Mouse (Mus musculus): ENCODE data around the gene Svep1. TPM values are rescaled to one million over a fixed set of nuclear protein-coding genes. Genes with fewer than 3 reads are reported as not detected.

Svep1 gene
- polyA plus RNA-seq, 1 experiment from 2014 or later = 0.22 TPM

GRCm38 (mm10) chr4:58168366-58168765 lies 38.3 kb downstream of the Svep1 start:
- Histone ChIP-seq H3K4me2 (no peak overlapping the region), H3K9me3 (replicated peaks) (no peaks in the 10 kb centered on the region), H3K4me1 (no peaks in the 10 kb centered on the region), H3K9ac (no peak overlapping the region), H3K36me3 (ENCODE audit: poor library complexity, severe bottlenecking) (no peaks in the 10 kb centered on the region), H3K27me3 (no peaks in the 10 kb centered on the region), H3K4me3 (no peak overlapping the region), H3K27ac (no peak overlapping the region)
- no peak for ATAC-seq
- WGBS = 89% methylated on average over 5 of the region's 5 CpGs

GRCm38 (mm10) chr4:58165711-58166110 lies 40.9 kb downstream of the Svep1 start:
- Histone ChIP-seq H3K9ac (no peak overlapping the region), H3K27ac (no peak overlapping the region), H3K4me1 (no peaks in the 10 kb centered on the region), H3K4me3 (no peak overlapping the region), H3K36me3 (ENCODE audit: poor library complexity, severe bottlenecking) (no peaks in the 10 kb centered on the region), H3K4me2 (no peak overlapping the region), H3K9me3 (replicated peaks) (no peaks in the 10 kb centered on the region), H3K27me3 (no peaks in the 10 kb centered on the region)
- no peak for ATAC-seq
- WGBS = 85% methylated on average over 7 of the region's 7 CpGs

GRCm38 (mm10) chr4:58161901-58162300 lies 44.8 kb downstream of the Svep1 start:
- Histone ChIP-seq H3K27me3 (no peaks in the 10 kb centered on the region), H3K4me3 (no peak overlapping the region), H3K27ac (no peak overlapping the region), H3K36me3 (ENCODE audit: poor library complexity, severe bottlenecking) (no peaks in the 10 kb centered on the region), H3K4me1 (no peaks in the 10 kb centered on the region), H3K9ac (no peak overlapping the region), H3K9me3 (replicated peaks) (no peaks in the 10 kb centered on the region), H3K4me2 (no peak overlapping the region)
- no peak for ATAC-seq
- WGBS = 76% methylated on average over 2 of the region's 2 CpGs

GRCm38 (mm10) chr4:58159564-58159963 lies 47.1 kb downstream of the Svep1 start:
- H3K27ac ChIP-seq = no peak overlapping the region
- H3K9ac ChIP-seq = no peak overlapping the region
- H3K36me3 ChIP-seq (ENCODE audit: poor library complexity, severe bottlenecking) = no peaks in the 10 kb centered on the region
- WGBS = 69% methylated on average over 1 of the region's 1 CpGs
- no peaks in the 10 kb centered on the region for H3K9me3 ChIP-seq (replicated peaks)
- H3K4me3 ChIP-seq = no peak overlapping the region
- no peaks in the 10 kb centered on the region for H3K4me1 ChIP-seq
- H3K27me3 ChIP-seq = no peaks in the 10 kb centered on the region
- no peak overlapping the region for H3K4me2 ChIP-seq
- no peak for ATAC-seq

GRCm38 (mm10) chr4:58150301-58150700 lies 56.4 kb downstream of the Svep1 start:
- Histone ChIP-seq H3K36me3 (ENCODE audit: poor library complexity, severe bottlenecking) (no peaks in the 10 kb centered on the region), H3K4me2 (no peak overlapping the region), H3K27ac (no peak overlapping the region), H3K27me3 (no peaks in the 10 kb centered on the region), H3K9me3 (replicated peaks) (0 out of 2 replicates have a peak, but pooled peaks cover 4% of the 10 kb centered on the region), H3K4me1 (no peaks in the 10 kb centered on the region), H3K9ac (no peak overlapping the region), H3K4me3 (no peak overlapping the region)
- 54% methylated on average over 3 of the region's 3 CpGs for WGBS
- no peak for ATAC-seq

GRCm38 (mm10) chr4:58149186-58149585 lies 57.5 kb downstream of the Svep1 start:
- no peaks in the 10 kb centered on the region for H3K36me3 ChIP-seq (ENCODE audit: poor library complexity, severe bottlenecking)
- H3K27ac ChIP-seq = no peak overlapping the region
- H3K9me3 ChIP-seq (replicated peaks) = 0 out of 2 replicates have a peak, but pooled peaks cover 4% of the 10 kb centered on the region
- H3K9ac ChIP-seq = no peak overlapping the region
- no peak for ATAC-seq
- H3K4me2 ChIP-seq = no peak overlapping the region
- no peaks in the 10 kb centered on the region for H3K4me1 ChIP-seq
- no peak overlapping the region for H3K4me3 ChIP-seq
- no peaks in the 10 kb centered on the region for H3K27me3 ChIP-seq
- WGBS = 83% methylated on average over 1 of the region's 1 CpGs

- Histone ChIP-seq H3K36me3 (ENCODE audit: poor library complexity, severe bottlenecking) (no peaks in the 10 kb centered on the region), H3K9me3 (replicated peaks) (0 out of 2 replicates have a peak, but pooled peaks cover 4% of the 10 kb centered on the region), H3K9ac (no peak overlapping the region), H3K27me3 (no peaks in the 10 kb centered on the region), H3K4me2 (no peak overlapping the region), H3K27ac (no peak overlapping the region), H3K4me3 (no peak overlapping the region), H3K4me1 (no peaks in the 10 kb centered on the region)
- ATAC-seq = no peak
Observed at GRCm38 (mm10) chr4:58148547-58148946, 58.1 kb downstream of the Svep1 start.

- H3K36me3 ChIP-seq (ENCODE audit: poor library complexity, severe bottlenecking) = no peaks in the 10 kb centered on the region
- H3K4me1 ChIP-seq = no peaks in the 10 kb centered on the region
- H3K4me3 ChIP-seq = no peak overlapping the region
- 0 out of 2 replicates have a peak, but pooled peaks cover 4% of the 10 kb centered on the region for H3K9me3 ChIP-seq (replicated peaks)
- WGBS = 94% methylated on average over 2 of the region's 2 CpGs
- H3K4me2 ChIP-seq = no peak overlapping the region
- no peak overlapping the region for H3K9ac ChIP-seq
- 0 out of 2 replicates have a peak, but pooled peaks cover 2% of the 10 kb centered on the region for H3K27me3 ChIP-seq
- ATAC-seq = no peak
- H3K27ac ChIP-seq = no peak overlapping the region
Observed at GRCm38 (mm10) chr4:58146676-58147075, 60.0 kb downstream of the Svep1 start.

- ATAC-seq = no peak
- H3K36me3 ChIP-seq (ENCODE audit: poor library complexity, severe bottlenecking) = no peaks in the 10 kb centered on the region
- no peak overlapping the region for H3K9ac ChIP-seq
- 83% methylated on average over 8 of the region's 8 CpGs for WGBS
- no peak overlapping the region for H3K4me3 ChIP-seq
- no peak overlapping the region for H3K4me2 ChIP-seq
- H3K9me3 ChIP-seq (replicated peaks) = no peaks in the 10 kb centered on the region
- peaks cover 26% of the 10 kb centered on the region for H3K27me3 ChIP-seq
- H3K27ac ChIP-seq = no peak overlapping the region
- 0 out of 2 replicates have a peak, but pooled peaks cover 4% of the 10 kb centered on the region for H3K4me1 ChIP-seq
Observed at GRCm38 (mm10) chr4:58139764-58140556, 66.7 kb downstream of the Svep1 start.

GRCm38 (mm10) chr4:58139241-58139640 lies 67.4 kb downstream of the Svep1 start:
- no peaks in the 10 kb centered on the region for H3K9me3 ChIP-seq (replicated peaks)
- no peak overlapping the region for H3K9ac ChIP-seq
- H3K4me3 ChIP-seq = no peak overlapping the region
- 32% methylated on average over 6 of the region's 6 CpGs for WGBS
- peaks cover 28% of the 10 kb centered on the region for H3K27me3 ChIP-seq
- H3K4me2 ChIP-seq = no peak overlapping the region
- H3K27ac ChIP-seq = no peak overlapping the region
- ATAC-seq = no peak
- H3K4me1 ChIP-seq = peaks cover 4% of the 10 kb centered on the region; the same call in 1 of the 2 replicates
- H3K36me3 ChIP-seq (ENCODE audit: poor library complexity, severe bottlenecking) = no peaks in the 10 kb centered on the region

- Histone ChIP-seq H3K4me3 (no peak overlapping the region), H3K9me3 (replicated peaks) (no peaks in the 10 kb centered on the region), H3K4me2 (no peak overlapping the region), H3K4me1 (no peaks in the 10 kb centered on the region; the same call in 1 of the 2 replicates), H3K36me3 (ENCODE audit: poor library complexity, severe bottlenecking) (no peaks in the 10 kb centered on the region), H3K27ac (no peak overlapping the region), H3K9ac (no peak overlapping the region), H3K27me3 (peaks cover 45% of the 10 kb centered on the region)
- ATAC-seq = 0 out of 2 replicates have a peak, but pooled peaks have one; percentile 36
- 20% methylated on average over 1 of the region's 1 CpGs for WGBS
Observed at GRCm38 (mm10) chr4:58133610-58134309, 72.9 kb downstream of the Svep1 start.

GRCm38 (mm10) chr4:58129844-58130243 lies 76.8 kb downstream of the Svep1 start:
- Histone ChIP-seq H3K27me3 (peaks cover 19% of the 10 kb centered on the region), H3K9me3 (replicated peaks) (no peaks in the 10 kb centered on the region), H3K4me2 (no peak overlapping the region), H3K9ac (no peak overlapping the region), H3K36me3 (ENCODE audit: poor library complexity, severe bottlenecking) (no peaks in the 10 kb centered on the region), H3K4me3 (no peak overlapping the region), H3K4me1 (no peaks in the 10 kb centered on the region; the same call in 1 of the 2 replicates), H3K27ac (no peak overlapping the region)
- WGBS = 87% methylated on average over 4 of the region's 4 CpGs
- ATAC-seq = no peak

Measured in forebrain, embryonic 13.5 days (tissue).